Mouse (Mus musculus): ENCODE results near the gene Spic. TPM values are rescaled to one million over a fixed set of nuclear protein-coding genes. Genes with fewer than 3 reads are reported as not detected.

The Spic gene
- not detected for total RNA-seq (2021)
- long read RNA-seq, experiment 1, result 0 reads
- long read RNA-seq, experiment 2, result 0 reads

DNA sequence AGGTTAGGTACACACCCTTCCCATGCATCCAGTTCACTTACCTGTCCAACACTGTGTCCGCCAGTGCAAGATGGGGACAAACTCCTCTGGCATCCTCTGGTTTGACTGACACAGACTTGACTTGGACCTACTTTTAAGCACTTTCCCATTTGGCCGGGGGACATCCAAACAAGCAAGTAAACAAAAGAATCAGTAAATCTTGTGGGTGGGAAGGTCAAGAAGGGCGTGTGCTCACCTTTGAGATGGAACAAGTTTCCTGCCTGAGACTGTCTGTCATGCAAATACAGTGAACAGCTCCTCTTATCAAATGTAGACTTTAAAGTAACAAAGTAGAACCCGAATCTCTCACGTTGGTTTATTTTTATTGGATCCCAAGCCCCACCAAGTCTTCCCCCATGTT is at the start of gene Spic:
Gene Spic, minus strand, starts transcription at position 91 of the 400 bp plus-strand sequence.
- no peak for DNase-seq (ENCODE audit: low spot score in 2 of 2)
- TF ChIP-seq CTCF (conservative IDR thresholded peaks at IDR 0.05), result no peak

DNA sequence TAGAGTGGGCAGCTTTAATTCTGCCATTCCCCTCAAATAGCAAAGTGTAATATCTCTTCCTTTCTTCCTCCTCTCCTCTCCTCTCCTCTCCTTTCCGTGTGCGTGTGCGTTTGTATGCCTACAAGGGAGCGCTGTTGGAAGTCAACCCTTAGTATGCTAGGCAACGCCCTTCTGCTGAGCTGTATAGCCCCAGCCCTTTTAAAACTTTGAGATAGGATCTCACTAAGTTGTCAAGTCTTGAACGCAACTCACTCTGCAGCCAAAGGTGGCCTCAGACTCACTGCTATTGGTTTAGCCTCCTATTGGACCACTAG is 47.5 kb upstream of the Spic start:
- Histone ChIP-seq H3K4me3 (peak overlapping the region; percentile 90), H3K27ac (peak overlapping the region; percentile 97; the same call in 1 of the 2 replicates)
- no peak for TF ChIP-seq CTCF (conservative IDR thresholded peaks at IDR 0.05)
- no peak for DNase-seq (ENCODE audit: low spot score in 2 of 2)

More for the DNA sequence above, at the start of gene Spic:
- Histone ChIP-seq H3K4me3 (no peak within 1 kb of the TSS), H3K27ac (no peak within 1 kb of the TSS)

- H3K4me3 ChIP-seq, result peak overlapping the region; percentile 90
- no peak for DNase-seq (ENCODE audit: low spot score in 2 of 2)
- peak overlapping the region; percentile 97 for H3K27ac ChIP-seq
- TF ChIP-seq CTCF (conservative IDR thresholded peaks at IDR 0.05), result no peak
Measured at GRCm38 (mm10) chr10:88731496-88732308, 46.9 kb upstream of the Spic start.

DNA sequence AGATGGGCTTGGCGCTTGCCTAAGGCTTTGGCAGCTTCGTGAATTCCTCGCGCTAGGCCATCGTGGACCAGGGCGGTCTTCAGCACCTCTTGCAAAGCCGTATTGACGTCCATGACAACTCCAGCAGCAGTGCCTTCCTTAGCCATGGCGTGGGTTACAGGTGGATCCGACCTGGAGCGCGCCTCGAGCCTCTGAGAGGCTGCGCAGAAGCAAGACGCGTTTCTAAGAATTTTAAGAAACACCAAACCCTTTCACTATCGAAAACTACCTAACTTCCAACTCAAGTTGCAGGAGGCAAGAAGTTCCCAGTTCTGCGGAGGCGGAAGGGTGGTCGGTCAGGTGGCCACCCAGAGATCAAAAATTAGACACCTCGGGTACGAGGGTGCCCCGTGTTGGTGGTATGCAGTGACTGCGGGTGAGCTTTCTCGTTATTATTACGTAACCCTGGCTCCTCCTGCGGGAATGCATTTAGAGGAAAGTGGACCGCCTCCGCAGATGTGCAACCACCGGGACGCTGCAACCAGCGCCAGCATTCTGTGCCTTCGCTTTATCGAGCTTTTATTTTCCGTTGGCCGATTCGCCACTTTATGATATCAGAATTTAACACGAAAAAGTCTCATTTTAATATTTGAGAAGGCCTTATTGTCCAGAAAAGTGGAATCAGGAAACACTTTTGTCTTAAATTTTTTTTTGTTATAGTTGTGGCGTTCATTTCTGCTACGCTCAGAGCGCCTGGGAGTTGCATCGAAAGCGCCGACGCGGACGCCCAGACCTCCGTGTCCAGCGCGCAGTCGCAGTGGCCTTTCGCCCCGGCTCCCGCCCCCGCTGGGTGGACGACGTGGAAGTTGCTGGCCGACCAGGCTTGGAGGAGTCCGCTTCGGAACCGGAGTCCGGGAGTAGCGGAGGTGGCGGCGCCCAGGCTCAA is 46.0 kb upstream of the Spic start, which contains the start of gene Arl1:
Gene Arl1, plus strand, starts transcription at position 288 of the 925 bp plus-strand sequence.
- Histone ChIP-seq H3K4me3 (peak within 1 kb of the TSS; percentile 90), H3K27ac (peak within 1 kb of the TSS; percentile 97)
- DNase-seq (ENCODE audit: low spot score in 2 of 2), result peak; percentile 88 to 93
- peak; percentile 36 for TF ChIP-seq CTCF (conservative IDR thresholded peaks at IDR 0.05)

- TF ChIP-seq CTCF (conservative IDR thresholded peaks at IDR 0.05), result no peak
- H3K27ac ChIP-seq, result no peak overlapping the region
- DNase-seq (ENCODE audit: low spot score in 2 of 2), result no peak
- no peak overlapping the region for H3K4me3 ChIP-seq
Measured at GRCm38 (mm10) chr10:88728166-88728565, 43.4 kb upstream of the Spic start.

- H3K27ac ChIP-seq, result no peak overlapping the region
- TF ChIP-seq CTCF (conservative IDR thresholded peaks at IDR 0.05), result peak; percentile 84
- peak in 1 of 2 experiments; percentile 39 for DNase-seq (ENCODE audit: low spot score in 2 of 2)
- H3K4me3 ChIP-seq, result no peak overlapping the region
Measured at GRCm38 (mm10) chr10:88727128-88727527, 42.3 kb upstream of the Spic start.

DNA sequence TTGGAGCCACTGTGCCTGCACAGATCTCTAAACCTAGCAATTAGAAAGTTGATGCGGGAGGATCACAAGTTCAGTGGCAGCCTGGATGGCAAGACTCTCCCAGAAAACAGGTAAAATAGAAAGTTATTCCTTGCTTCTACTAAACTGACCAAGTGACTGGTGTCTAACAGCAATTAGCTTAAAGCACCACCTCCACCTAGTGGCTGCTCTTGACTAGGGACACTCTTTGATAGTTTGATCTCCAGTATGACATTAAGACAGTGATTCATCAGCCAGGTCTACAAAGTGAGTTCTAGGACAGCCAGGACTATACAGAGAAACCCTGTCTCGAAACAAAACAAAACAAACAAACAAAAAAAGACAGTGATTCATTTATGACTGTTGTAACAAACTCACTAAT is 40.5 kb upstream of the Spic start:
- no peak overlapping the region for H3K4me3 ChIP-seq
- no peak for DNase-seq (ENCODE audit: low spot score in 2 of 2)
- H3K27ac ChIP-seq, result no peak overlapping the region

GRCm38 (mm10) chr10:88719618-88720017 is 34.8 kb upstream of the Spic start:
- DNase-seq (ENCODE audit: low spot score in 2 of 2), result no peak

More for the DNA sequence above, 40.5 kb upstream of the Spic start:
- TF ChIP-seq CTCF (conservative IDR thresholded peaks at IDR 0.05), result peak; percentile 75

GRCm38 (mm10) chr10:88717756-88718025 is 32.9 kb upstream of the Spic start:
- no peak for TF ChIP-seq CTCF (conservative IDR thresholded peaks at IDR 0.05)
- DNase-seq (ENCODE audit: low spot score in 2 of 2), result no peak
- Histone ChIP-seq H3K27ac (no peak overlapping the region), H3K4me3 (no peak overlapping the region)

More at GRCm38 (mm10) chr10:88719618-88720017, 34.8 kb upstream of the Spic start:
- TF ChIP-seq CTCF (conservative IDR thresholded peaks at IDR 0.05), result no peak
- H3K27ac ChIP-seq, result no peak overlapping the region
- H3K4me3 ChIP-seq, result no peak overlapping the region

DNA sequence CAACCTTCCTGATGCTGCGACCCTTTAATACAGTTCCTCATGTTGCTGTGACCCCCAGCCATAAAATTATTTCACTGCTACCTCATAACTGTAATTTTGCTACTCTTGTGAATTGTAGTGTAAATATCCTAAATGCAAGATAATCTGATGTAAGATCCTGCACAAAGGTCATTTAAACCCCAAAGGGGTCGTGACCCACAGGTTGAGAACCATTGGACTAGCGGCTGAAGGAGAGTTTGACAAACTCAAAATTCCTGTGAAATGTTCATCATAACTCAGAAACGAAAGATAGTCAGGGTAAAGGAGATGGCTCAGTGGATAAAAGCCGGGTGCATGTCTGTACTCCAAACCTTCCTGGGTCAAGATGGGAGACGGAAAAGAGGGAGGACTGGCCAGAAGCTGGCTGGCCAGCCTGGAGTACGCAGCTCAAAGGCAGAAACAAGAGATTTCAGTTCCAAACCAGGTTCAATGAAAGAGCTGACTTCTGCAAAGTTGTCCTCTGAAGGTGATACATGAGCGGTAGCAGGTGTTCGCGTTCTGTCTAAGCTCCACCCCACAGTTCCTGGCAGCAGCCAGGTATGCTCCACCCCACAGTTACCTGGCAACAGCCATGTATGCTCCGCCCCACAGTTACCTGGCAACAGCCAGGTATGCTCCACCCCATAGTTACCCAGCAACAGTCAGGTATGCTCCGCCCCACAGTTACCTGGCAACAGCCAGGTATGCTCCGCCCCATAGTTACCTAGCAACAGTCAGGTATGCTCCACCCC is 32.4 kb upstream of the Spic start:
- Histone ChIP-seq H3K27ac (no peak overlapping the region), H3K4me3 (no peak overlapping the region)
- DNase-seq (ENCODE audit: low spot score in 2 of 2), result no peak
- TF ChIP-seq CTCF (conservative IDR thresholded peaks at IDR 0.05), result no peak

- DNase-seq (ENCODE audit: low spot score in 2 of 2), result no peak
- no peak for TF ChIP-seq CTCF (conservative IDR thresholded peaks at IDR 0.05)
- no peak overlapping the region for H3K27ac ChIP-seq
Measured at GRCm38 (mm10) chr10:88715621-88716020, 30.8 kb upstream of the Spic start.

DNA sequence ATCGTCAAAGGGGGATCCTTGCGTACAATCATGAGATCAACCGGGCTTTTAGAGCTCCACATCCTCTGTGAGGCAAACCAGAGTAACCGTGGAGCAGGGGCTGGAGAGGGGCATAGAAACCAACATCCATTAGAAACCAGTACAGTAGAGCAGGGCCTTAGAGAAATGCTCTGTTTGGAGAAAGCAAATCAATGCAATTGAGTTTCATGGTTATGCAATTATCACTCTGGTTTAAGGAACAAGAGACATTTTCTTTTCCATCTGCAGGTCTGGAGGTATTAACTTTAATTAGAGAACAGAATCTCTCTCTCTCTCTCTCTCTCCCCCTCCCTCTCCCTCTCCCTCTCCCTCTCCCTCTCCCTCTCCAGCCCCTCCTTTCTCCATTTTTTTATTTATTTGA is 29.9 kb upstream of the Spic start:
- H3K27ac ChIP-seq, result no peak overlapping the region
- TF ChIP-seq CTCF (conservative IDR thresholded peaks at IDR 0.05), result no peak
- H3K4me3 ChIP-seq, result no peak overlapping the region
- no peak for DNase-seq (ENCODE audit: low spot score in 2 of 2)

More at GRCm38 (mm10) chr10:88715621-88716020, 30.8 kb upstream of the Spic start:
- no peak overlapping the region for H3K4me3 ChIP-seq

All from layer of hippocampus, adult 2 months (tissue).